Mouse (Mus musculus) myocyte (in vitro differentiated cells): ENCODE results near the gene Smarca4.

Experiments
- CEBPB ChIP-seq: IDR thresholded peaks from 2 replicates; pipeline ENCODE4 v1.6.1; 2011; ENCODE audit warnings: mild to moderate bottlenecking, moderate library complexity; ENCODE audit not compliant: poor library complexity, insufficient read depth, severe bottlenecking
- E2F4 ChIP-seq: IDR thresholded peaks from one replicate; pipeline ENCODE4 v1.6.1; 2011; ENCODE audit warnings: mild to moderate bottlenecking, control low read depth, moderate library complexity; ENCODE audit not compliant: insufficient read depth
- MAX ChIP-seq: IDR thresholded peaks from one replicate; pipeline ENCODE4 v1.6.1; 2011; ENCODE audit warnings: low read depth, mild to moderate bottlenecking, control low read depth
- MYOD1 ChIP-seq, 3 experiments: IDR thresholded peaks; one replicate each; pipeline ENCODE4 v1.6.1; 2011; ENCODE audit warnings: control low read depth in 2 of 3, low read depth in 2 of 3, mild to moderate bottlenecking in 2 of 3, moderate library complexity in 1 of 3; ENCODE audit not compliant: insufficient read length in 2 of 3, control insufficient read depth in 1 of 3
- POLR2A ChIP-seq: IDR thresholded peaks from one replicate; pipeline ENCODE4 v1.6.1; 2011; ENCODE audit warnings: low read depth, mild to moderate bottlenecking, control low read depth, moderate library complexity; ENCODE audit not compliant: insufficient read length
- POLR2AphosphoS2 ChIP-seq: IDR thresholded peaks from one replicate; pipeline ENCODE4 v1.6.1; 2011; ENCODE audit warnings: low read depth, control low read depth; ENCODE audit not compliant: insufficient read length
- REST ChIP-seq: IDR thresholded peaks from one replicate; pipeline ENCODE4 v1.6.1; 2011; ENCODE audit warnings: mild to moderate bottlenecking, control low read depth, moderate library complexity; ENCODE audit not compliant: insufficient read depth, insufficient read length
- TCF12 ChIP-seq: IDR thresholded peaks from one replicate; pipeline ENCODE4 v1.6.1; 2011; ENCODE audit warnings: mild to moderate bottlenecking, control low read depth; ENCODE audit not compliant: poor library complexity, insufficient read depth, severe bottlenecking
- USF1 ChIP-seq: IDR thresholded peaks from one replicate; pipeline ENCODE4 v1.6.1; 2011; ENCODE audit warnings: low read depth, mild to moderate bottlenecking, control low read depth, moderate library complexity

DNA sequence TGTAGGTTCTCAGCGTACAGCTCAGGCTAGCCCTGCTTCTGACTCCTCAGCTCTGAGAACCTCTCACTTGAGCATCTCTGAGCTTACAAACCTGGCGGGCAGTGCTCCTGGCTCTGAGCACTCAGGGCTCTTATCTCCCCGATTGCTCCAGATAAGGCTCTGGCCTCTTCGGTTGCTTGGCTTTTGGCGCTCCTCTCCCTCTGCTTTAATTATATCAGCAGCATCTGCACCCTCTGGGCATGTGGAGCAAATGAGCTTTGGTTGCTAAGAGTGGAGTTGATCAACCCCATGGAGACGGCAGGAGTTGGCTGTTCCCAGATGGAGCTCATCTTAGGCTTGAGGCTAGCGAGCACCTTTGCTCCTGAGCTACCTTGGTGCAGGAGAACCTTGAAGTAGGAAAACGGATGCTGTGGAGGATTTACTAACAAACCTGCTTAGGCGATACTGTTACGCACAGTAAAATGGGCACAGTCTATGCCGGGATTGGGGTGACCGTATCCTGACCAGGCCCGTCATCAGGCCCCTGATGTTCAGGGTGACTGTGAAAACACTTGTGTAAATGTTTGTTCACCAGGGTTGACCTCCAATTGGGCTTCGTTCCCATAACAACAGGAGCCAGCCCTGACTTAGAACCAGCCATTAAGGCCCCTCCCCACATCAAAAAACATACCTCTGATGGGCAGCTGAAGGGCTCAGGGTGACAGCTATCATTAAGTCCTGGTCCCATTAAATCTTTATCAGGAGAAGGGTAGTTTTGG lies 110.4 kb downstream of the Smarca4 start:
- TF ChIP-seq CEBPB, result no peak
- TF ChIP-seq POLR2AphosphoS2, result no peak
- TF ChIP-seq POLR2A, result no peak
- TF ChIP-seq USF1, result no peak
- TF ChIP-seq TCF12, result no peak
- no peak for TF ChIP-seq REST
- no peak for TF ChIP-seq MAX
- TF ChIP-seq E2F4, result no peak
- no peak for TF ChIP-seq MYOD1 (IDR thresholded peaks at IDR 0.05; ENCODE audit: control insufficient read depth in 1 of 3, insufficient read length in 2 of 3, low read depth in 2 of 3)
